Mouse (Mus musculus) CH12.LX (cell line): ENCODE results near the gene H2-Aa.

Source experiments
- CTCF ChIP-seq, 2 experiments: IDR thresholded peaks in 1 of 2; conservative IDR thresholded peaks in 1 of 2; 2 replicates each; pipeline ENCODE4 v1.5.1; 2011 to 2012; ENCODE audit warnings: low read depth in 2 of 2, low read length in 2 of 2, improper control_type of control experiment in 1 of 2, inconsistent platforms in 1 of 2, mild to moderate bottlenecking in 1 of 2, moderate library complexity in 1 of 2
- EP300 ChIP-seq: IDR thresholded peaks from 2 replicates; pipeline ENCODE4 v1.6.1; 2011; ENCODE audit warnings: low read length, improper control_type of control experiment
- ETS1 ChIP-seq: conservative IDR thresholded peaks from 2 replicates; pipeline ENCODE4 v1.6.1; 2012; ENCODE audit warnings: low read depth, mild to moderate bottlenecking, inconsistent platforms, low read length, improper control_type of control experiment, moderate library complexity
- HCFC1 ChIP-seq: IDR thresholded peaks from 2 replicates; pipeline ENCODE4 v1.6.1; 2012; ENCODE audit warnings: low read depth, mild to moderate bottlenecking, inconsistent platforms, low read length, improper control_type of control experiment
- JUND ChIP-seq: conservative IDR thresholded peaks from 2 replicates; pipeline ENCODE4 v1.6.1; 2011; ENCODE audit warnings: low read depth, low read length, improper control_type of control experiment
- MAX ChIP-seq: IDR thresholded peaks from 2 replicates; pipeline ENCODE4 v1.6.1; 2011; ENCODE audit warnings: low read length, improper control_type of control experiment
- MYC ChIP-seq: IDR thresholded peaks from 2 replicates; pipeline ENCODE4 v1.6.1; 2011; ENCODE audit warnings: low read depth, mild to moderate bottlenecking, improper control_type of control experiment, low read length
- NELFE ChIP-seq: IDR thresholded peaks from 2 replicates; pipeline ENCODE4 v1.6.1; 2011; ENCODE audit warnings: low read depth, low read length, improper control_type of control experiment
- NRF1 ChIP-seq: IDR thresholded peaks from 2 replicates; pipeline ENCODE4 v1.6.1; 2014; ENCODE audit warnings: low read depth, mild to moderate bottlenecking, inconsistent platforms, low read length, improper control_type of control experiment, moderate library complexity
- UBTF ChIP-seq: IDR thresholded peaks from 2 replicates; pipeline ENCODE4 v1.6.1; 2012; ENCODE audit warnings: low read depth, mild to moderate bottlenecking, inconsistent platforms, low read length, improper control_type of control experiment, moderate library complexity

DNA sequence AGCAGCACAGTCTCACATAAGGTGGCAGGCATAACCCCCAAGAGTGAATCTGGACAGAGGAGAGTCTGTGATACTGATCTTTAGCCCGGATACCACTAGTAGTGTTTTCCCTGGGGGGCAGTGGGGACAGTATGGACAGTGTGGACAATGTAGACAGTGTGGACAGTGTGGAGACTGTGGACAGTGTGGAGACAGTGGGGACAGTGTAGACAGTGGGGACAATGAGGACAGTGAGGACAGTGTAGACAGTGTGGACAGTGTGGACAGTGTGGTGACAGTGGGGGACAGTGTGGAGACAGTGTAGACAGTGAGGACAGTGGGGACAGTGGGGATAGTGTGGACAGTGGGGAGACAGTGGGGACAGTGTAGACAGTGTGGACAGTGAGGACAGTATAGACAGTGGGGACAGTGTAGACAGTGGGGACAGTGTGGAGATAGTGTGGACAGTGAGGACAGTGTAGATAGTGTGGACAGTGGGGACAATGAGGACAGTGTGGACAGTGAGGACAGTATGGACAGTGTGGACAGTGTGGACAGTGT is 7.1 kb downstream of the H2-Aa start:
- TF ChIP-seq EP300 (no peak), CTCF (conservative IDR thresholded peaks at IDR 0.05 in 1 of 2, IDR thresholded peaks at IDR 0.05 in 1 of 2; ENCODE audit: low read depth in 2 of 2, low read length in 2 of 2) (no peak), MAX (no peak), JUND (no peak), NELFE (no peak), ETS1 (no peak), MYC (no peak), HCFC1 (no peak), UBTF (no peak), NRF1 (no peak)
